Mouse (Mus musculus): ENCODE data around the gene Mical1. TPM values are rescaled to one million over a fixed set of nuclear protein-coding genes. Genes with fewer than 3 reads are reported as not detected.
"Not testable (repeated sequence)": the region's sequence is repeated elsewhere in the genome, so short reads cannot be mapped to it uniquely, and the experiment has no call there.

Mical1 gene
- polyA plus RNA-seq, 1 experiment from 2014 or later = 43.4 TPM

DNA sequence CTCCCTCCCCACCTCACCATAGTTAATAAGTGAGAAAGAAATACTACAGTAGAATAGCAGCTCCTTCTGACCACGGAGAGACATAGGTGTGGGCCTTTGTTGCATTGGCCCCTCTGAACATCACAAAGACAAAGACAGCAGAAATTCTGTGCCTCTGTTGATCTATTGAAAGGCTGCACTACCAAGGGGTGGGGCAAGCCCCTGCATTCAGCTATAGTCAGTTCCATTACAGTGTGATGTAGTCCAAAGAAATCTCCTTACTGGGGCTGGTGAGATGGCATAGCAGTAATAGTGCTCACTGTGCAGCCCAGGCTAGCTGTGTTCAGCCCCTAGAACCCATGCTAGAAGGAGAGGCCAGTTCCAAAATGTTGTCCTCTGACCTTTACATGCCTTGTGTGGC lies 28.9 kb downstream of the Mical1 start:
- H3K27me3 ChIP-seq = no peaks in the 10 kb centered on the region; the same call in 1 of the 2 replicates
- no peak overlapping the region for H3K9ac ChIP-seq (replicated peaks)

GRCm38 (mm10) chr10:41505446-41505845 lies 29.3 kb downstream of the Mical1 start:
- WGBS = 3% methylated on average over 3 of the region's 3 CpGs
- H3K9me3 ChIP-seq; H3K9ac ChIP-seq (replicated peaks); H3K27me3 ChIP-seq; H3K4me3 ChIP-seq; H3K4me2 ChIP-seq (replicated peaks); ATAC-seq (ENCODE audit: low FRiP score, low read depth); H3K27ac ChIP-seq (replicated peaks); H3K4me1 ChIP-seq; H3K36me3 ChIP-seq: not testable (repeated sequence)

More for the DNA sequence above, 28.9 kb downstream of the Mical1 start:
- Histone ChIP-seq H3K4me1 (no peaks in the 10 kb centered on the region), H3K36me3 (no peaks in the 10 kb centered on the region), H3K4me2 (replicated peaks) (no peak overlapping the region), H3K4me3 (no peak overlapping the region), H3K27ac (replicated peaks) (no peak overlapping the region), H3K9me3 (no peaks in the 10 kb centered on the region)
- 0 out of 2 replicates have a peak, but pooled peaks have one; percentile 47 for ATAC-seq (ENCODE audit: low FRiP score, low read depth)
- WGBS = 100% methylated on average over 1 of the region's 1 CpGs

- WGBS = 35% methylated on average over 2 of the region's 2 CpGs
- Histone ChIP-seq H3K36me3 (no peaks in the 10 kb centered on the region), H3K4me2 (replicated peaks) (no peak overlapping the region), H3K4me3 (no peak overlapping the region), H3K4me1 (no peaks in the 10 kb centered on the region), H3K27ac (replicated peaks) (no peak overlapping the region), H3K9ac (replicated peaks) (no peak overlapping the region), H3K27me3 (no peaks in the 10 kb centered on the region; the same call in 1 of the 2 replicates), H3K9me3 (no peaks in the 10 kb centered on the region)
- no peak for ATAC-seq (ENCODE audit: low FRiP score, low read depth)
These were observed 33.0 kb downstream of the Mical1 start for GRCm38 (mm10) chr10:41509160-41509559.

GRCm38 (mm10) chr10:41514301-41514700 lies 38.2 kb downstream of the Mical1 start:
- ATAC-seq (ENCODE audit: low FRiP score, low read depth) = no peak
- Histone ChIP-seq H3K9me3 (no peaks in the 10 kb centered on the region), H3K27ac (replicated peaks) (no peak overlapping the region), H3K9ac (replicated peaks) (no peak overlapping the region), H3K36me3 (no peaks in the 10 kb centered on the region), H3K4me1 (0 out of 2 replicates have a peak, but pooled peaks cover 5% of the 10 kb centered on the region), H3K4me3 (no peak overlapping the region), H3K4me2 (replicated peaks) (no peak overlapping the region), H3K27me3 (no peaks in the 10 kb centered on the region)
- WGBS = 74% methylated on average over 4 of the region's 4 CpGs

GRCm38 (mm10) chr10:41514921-41515320 lies 38.8 kb downstream of the Mical1 start:
- H3K4me2 ChIP-seq (replicated peaks) = no peak overlapping the region
- H3K4me1 ChIP-seq = 0 out of 2 replicates have a peak, but pooled peaks cover 5% of the 10 kb centered on the region
- H3K4me3 ChIP-seq = no peak overlapping the region
- no peak overlapping the region for H3K9ac ChIP-seq (replicated peaks)
- no peaks in the 10 kb centered on the region for H3K9me3 ChIP-seq
- ATAC-seq (ENCODE audit: low FRiP score, low read depth) = no peak
- no peak overlapping the region for H3K27ac ChIP-seq (replicated peaks)
- no peaks in the 10 kb centered on the region for H3K36me3 ChIP-seq
- no peaks in the 10 kb centered on the region for H3K27me3 ChIP-seq

GRCm38 (mm10) chr10:41518508-41518980 lies 42.4 kb downstream of the Mical1 start:
- Histone ChIP-seq H3K9ac (replicated peaks) (peak overlapping the region; percentile 91), H3K27ac (replicated peaks) (peak overlapping the region; percentile 96), H3K36me3 (peaks cover 8% of the 10 kb centered on the region; the same call in 1 of the 2 replicates), H3K4me3 (peak overlapping the region; percentile 92), H3K27me3 (no peaks in the 10 kb centered on the region), H3K9me3 (no peaks in the 10 kb centered on the region), H3K4me1 (peaks cover 24% of the 10 kb centered on the region), H3K4me2 (replicated peaks) (peak overlapping the region; percentile 82)
- peak; percentile 63 for ATAC-seq (ENCODE audit: low FRiP score, low read depth)
- 0% methylated on average over 23 of the region's 23 CpGs for WGBS

GRCm38 (mm10) chr10:41518981-41519618 lies 43.0 kb downstream of the Mical1 start, which contains the start of gene Cd164:
Cd164 (plus strand) TSS chr10:41519414.
- Histone ChIP-seq H3K9ac (replicated peaks) (peak within 1 kb of the TSS; percentile 91), H3K27ac (replicated peaks) (peak within 1 kb of the TSS; percentile 96), H3K36me3 (peaks cover 13% of the 10 kb centered on the region; the same call in 1 of the 2 replicates), H3K9me3 (no peaks in the 10 kb centered on the region), H3K4me3 (peak within 1 kb of the TSS; percentile 92), H3K4me1 (peaks cover 26% of the 10 kb centered on the region), H3K4me2 (replicated peaks) (peak within 1 kb of the TSS; percentile 82), H3K27me3 (no peaks in the 10 kb centered on the region)
- WGBS = under 1% methylated on average over 66 of the region's 69 CpGs
- ATAC-seq (ENCODE audit: low FRiP score, low read depth) = peak; percentile 95

DNA sequence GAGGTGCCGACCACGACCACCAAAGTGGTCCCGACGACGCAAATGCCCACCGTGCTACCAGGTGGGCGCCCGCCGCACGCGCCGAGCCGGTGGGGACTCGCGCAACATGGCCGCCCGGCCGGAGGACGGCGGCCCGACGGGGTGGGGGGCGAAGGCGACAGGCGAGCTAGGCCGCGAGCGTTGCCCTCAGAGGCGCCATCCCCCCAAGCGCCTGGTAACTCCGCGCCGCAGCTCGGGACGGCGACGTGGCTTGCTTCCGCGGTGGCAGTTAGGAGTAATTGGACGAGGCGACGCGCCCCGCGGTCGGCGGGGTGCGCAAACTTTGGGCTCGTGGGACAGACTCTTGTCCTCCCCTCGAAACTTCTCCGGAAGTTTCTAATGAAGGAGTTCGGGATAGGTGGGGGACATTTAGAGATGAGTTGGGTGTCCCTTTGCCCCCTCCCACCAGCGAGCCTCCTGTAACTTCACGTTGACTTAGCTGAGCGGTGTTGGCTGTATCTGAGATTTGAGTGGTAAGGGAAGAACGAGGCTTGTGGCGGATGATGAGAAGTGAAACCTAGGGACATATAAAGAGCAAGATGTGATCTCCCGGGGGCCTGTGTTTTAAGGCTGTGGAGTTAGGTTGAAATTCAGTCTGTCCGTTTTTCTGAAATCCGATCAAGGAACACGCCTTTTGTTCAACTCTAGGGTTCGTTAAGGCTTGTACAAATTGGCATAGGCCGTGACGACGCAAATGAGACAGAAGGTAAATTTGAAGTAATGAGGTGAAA lies 43.7 kb downstream of the Mical1 start:
- Histone ChIP-seq H3K27me3 (no peaks in the 10 kb centered on the region), H3K4me1 (peaks cover 26% of the 10 kb centered on the region), H3K9ac (replicated peaks) (peak overlapping the region; percentile 91), H3K4me2 (replicated peaks) (peak overlapping the region; percentile 82), H3K36me3 (peaks cover 14% of the 10 kb centered on the region; the same call in 1 of the 2 replicates), H3K27ac (replicated peaks) (peak overlapping the region; percentile 96), H3K9me3 (no peaks in the 10 kb centered on the region), H3K4me3 (peak overlapping the region; percentile 92)
- under 1% methylated on average over 65 of the region's 65 CpGs for WGBS
- peak; percentile 67; the same call in 1 of the 2 replicates for ATAC-seq (ENCODE audit: low FRiP score, low read depth)

GRCm38 (mm10) chr10:41520410-41520673 lies 44.2 kb downstream of the Mical1 start:
- Histone ChIP-seq H3K36me3 (peaks cover 17% of the 10 kb centered on the region; the same call in 1 of the 2 replicates), H3K4me3 (peak overlapping the region; percentile 92), H3K27me3 (no peaks in the 10 kb centered on the region), H3K4me2 (replicated peaks) (peak overlapping the region; percentile 82), H3K27ac (replicated peaks) (no peak overlapping the region), H3K9me3 (no peaks in the 10 kb centered on the region), H3K9ac (replicated peaks) (peak overlapping the region; percentile 91), H3K4me1 (peaks cover 26% of the 10 kb centered on the region)
- 7% methylated on average over 5 of the region's 5 CpGs for WGBS
- ATAC-seq (ENCODE audit: low FRiP score, low read depth) = no peak

DNA sequence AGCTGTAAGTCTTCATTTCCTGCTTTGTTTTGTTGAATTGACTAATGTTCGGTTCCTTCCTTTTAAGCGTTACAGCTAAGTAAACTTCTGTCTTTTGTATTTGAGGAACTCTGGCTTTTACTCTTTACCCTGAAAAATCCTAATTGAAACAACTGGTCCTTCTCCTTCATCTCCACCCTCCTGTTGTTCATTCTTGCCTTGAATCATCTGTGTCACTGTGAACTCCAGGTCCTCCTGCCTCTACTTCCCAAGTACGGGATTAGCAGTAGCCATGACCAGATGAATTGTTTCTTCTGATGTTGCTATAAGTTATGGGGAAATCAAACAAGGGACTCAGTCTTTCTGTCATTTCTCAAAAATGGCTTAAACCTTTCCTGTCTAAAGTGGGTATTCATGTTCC lies 47.3 kb downstream of the Mical1 start:
- H3K27me3 ChIP-seq = no peaks in the 10 kb centered on the region
- peaks cover 21% of the 10 kb centered on the region for H3K4me1 ChIP-seq
- no peak overlapping the region for H3K9ac ChIP-seq (replicated peaks)
- no peak overlapping the region for H3K27ac ChIP-seq (replicated peaks)
- H3K9me3 ChIP-seq = no peaks in the 10 kb centered on the region
- no peak overlapping the region for H3K4me2 ChIP-seq (replicated peaks)
- WGBS = 83% methylated on average over 3 of the region's 3 CpGs
- no peak overlapping the region for H3K4me3 ChIP-seq
- H3K36me3 ChIP-seq = peaks cover 32% of the 10 kb centered on the region
- no peak for ATAC-seq (ENCODE audit: low FRiP score, low read depth)

GRCm38 (mm10) chr10:41525696-41526095 lies 49.6 kb downstream of the Mical1 start:
- WGBS = 72% methylated on average over 1 of the region's 1 CpGs
- peaks cover 19% of the 10 kb centered on the region for H3K4me1 ChIP-seq
- H3K4me3 ChIP-seq = no peak overlapping the region
- H3K27me3 ChIP-seq = no peaks in the 10 kb centered on the region
- H3K4me2 ChIP-seq (replicated peaks) = no peak overlapping the region
- H3K27ac ChIP-seq (replicated peaks) = no peak overlapping the region
- H3K36me3 ChIP-seq = peaks cover 51% of the 10 kb centered on the region
- H3K9me3 ChIP-seq = no peaks in the 10 kb centered on the region
- no peak overlapping the region for H3K9ac ChIP-seq (replicated peaks)
- ATAC-seq (ENCODE audit: low FRiP score, low read depth) = no peak

DNA sequence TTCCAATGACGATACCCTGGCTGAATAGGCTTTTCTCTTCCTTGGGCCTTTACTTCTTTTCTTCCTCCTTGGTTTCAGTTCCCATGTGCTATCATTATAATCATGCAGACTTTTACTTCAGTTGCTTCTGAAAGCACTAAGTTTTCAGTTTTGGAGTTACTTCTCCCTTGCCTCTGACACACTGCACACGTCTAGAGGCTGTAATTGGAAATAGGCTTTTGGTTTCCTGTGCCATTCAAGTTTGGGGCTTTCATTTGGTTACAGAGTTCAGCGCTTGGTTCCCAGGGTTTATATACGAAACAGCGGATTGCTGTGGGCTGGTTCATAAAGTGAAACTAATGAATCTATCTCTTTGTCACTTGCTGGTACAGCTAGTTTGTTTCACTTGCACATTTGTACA lies 53.9 kb downstream of the Mical1 start:
- no peak overlapping the region for H3K4me3 ChIP-seq
- ATAC-seq (ENCODE audit: low FRiP score, low read depth) = no peak
- H3K9me3 ChIP-seq = no peaks in the 10 kb centered on the region
- 93% methylated on average over 5 of the region's 5 CpGs for WGBS
- no peak overlapping the region for H3K4me2 ChIP-seq (replicated peaks)
- peaks cover 3% of the 10 kb centered on the region; the same call in 1 of the 2 replicates for H3K27me3 ChIP-seq
- no peak overlapping the region for H3K27ac ChIP-seq (replicated peaks)
- no peaks in the 10 kb centered on the region for H3K4me1 ChIP-seq
- no peak overlapping the region for H3K9ac ChIP-seq (replicated peaks)
- peaks cover 70% of the 10 kb centered on the region for H3K36me3 ChIP-seq

All from midbrain, embryonic 12.5 days (tissue).